Mouse (Mus musculus): ENCODE measurements at regions not wholly inside any gene's neighbourhood (a gene's known extent, or its start where the extent isn't known, plus 50 kb on each side); places are given as distances from the start of the nearest gene placed in this dataset.

GRCm38 (mm10) chr4:62806786-62807185 is 158.6 kb upstream of the Zfp618 start:
- no peak overlapping the region for H3K4me2 ChIP-seq (replicated peaks; ENCODE audit: low read depth, low read length)
- no peak overlapping the region for H3K9ac ChIP-seq (replicated peaks; ENCODE audit: low read length)
- WGBS = 51% methylated on average over 2 of the region's 2 CpGs
- ATAC-seq (ENCODE audit: low FRiP score, low TSS enrichment) = no peak
- H3K9me3 ChIP-seq (ENCODE audit: low read length) = no peaks in the 10 kb centered on the region
- peaks cover 10% of the 10 kb centered on the region; the same call in 1 of the 2 replicates for H3K4me1 ChIP-seq (ENCODE audit: insufficient read depth, low read length)
- H3K27ac ChIP-seq (ENCODE audit: low read length) = 0 out of 2 replicates have a peak overlapping the region, but pooled peaks have one; percentile 38
- no peaks in the 10 kb centered on the region for H3K36me3 ChIP-seq (ENCODE audit: insufficient read depth, low read length)
- no peak overlapping the region for H3K4me3 ChIP-seq (ENCODE audit: low read length)
- H3K27me3 ChIP-seq (ENCODE audit: insufficient read depth, low read length) = no peaks in the 10 kb centered on the region

- Histone ChIP-seq H3K9ac (replicated peaks; ENCODE audit: low read length) (no peak overlapping the region), H3K4me1 (ENCODE audit: insufficient read depth, low read length) (peaks cover 10% of the 10 kb centered on the region; the same call in 1 of the 2 replicates), H3K27me3 (ENCODE audit: insufficient read depth, low read length) (no peaks in the 10 kb centered on the region), H3K4me2 (replicated peaks; ENCODE audit: low read depth, low read length) (no peak overlapping the region), H3K4me3 (ENCODE audit: low read length) (no peak overlapping the region), H3K9me3 (ENCODE audit: low read length) (no peaks in the 10 kb centered on the region), H3K27ac (ENCODE audit: low read length) (no peak overlapping the region), H3K36me3 (ENCODE audit: insufficient read depth, low read length) (no peaks in the 10 kb centered on the region)
- WGBS = 80% methylated on average over 11 of the region's 12 CpGs
- no peak for ATAC-seq (ENCODE audit: low FRiP score, low TSS enrichment)
These were observed 157.3 kb upstream of the Zfp618 start for GRCm38 (mm10) chr4:62807926-62808552.

GRCm38 (mm10) chr4:62808553-62808950 is 156.8 kb upstream of the Zfp618 start:
- H3K36me3 ChIP-seq (ENCODE audit: insufficient read depth, low read length) = no peaks in the 10 kb centered on the region
- no peak overlapping the region for H3K4me2 ChIP-seq (replicated peaks; ENCODE audit: low read depth, low read length)
- H3K4me3 ChIP-seq (ENCODE audit: low read length) = no peak overlapping the region
- H3K9ac ChIP-seq (replicated peaks; ENCODE audit: low read length) = no peak overlapping the region
- H3K4me1 ChIP-seq (ENCODE audit: insufficient read depth, low read length) = peaks cover 10% of the 10 kb centered on the region; the same call in 1 of the 2 replicates
- no peaks in the 10 kb centered on the region for H3K27me3 ChIP-seq (ENCODE audit: insufficient read depth, low read length)
- no peak for ATAC-seq (ENCODE audit: low FRiP score, low TSS enrichment)
- H3K9me3 ChIP-seq (ENCODE audit: low read length) = no peaks in the 10 kb centered on the region
- WGBS = 97% methylated on average over 12 of the region's 12 CpGs
- no peak overlapping the region for H3K27ac ChIP-seq (ENCODE audit: low read length)

DNA sequence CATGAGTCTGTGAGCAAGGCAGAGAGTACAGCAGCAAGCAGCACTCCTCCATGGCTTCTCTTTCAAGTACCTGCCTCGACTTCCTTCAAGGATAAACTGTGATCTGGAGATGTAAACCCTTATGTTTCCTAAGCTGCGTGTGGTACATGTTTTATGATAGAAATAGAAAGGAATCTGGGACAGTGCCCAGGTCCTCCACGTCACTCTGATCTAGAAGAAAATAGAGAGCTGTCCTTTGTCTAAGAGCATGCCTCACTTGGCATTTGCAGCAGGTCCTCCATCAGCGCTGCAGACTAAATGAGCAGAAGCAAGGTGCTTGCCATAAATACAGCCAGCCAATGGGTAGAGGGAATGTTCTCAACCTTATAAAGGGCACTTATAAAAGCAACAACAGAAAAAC is 156.3 kb upstream of the Zfp618 start:
- H3K4me2 ChIP-seq (replicated peaks; ENCODE audit: low read depth, low read length) = no peak overlapping the region
- 80% methylated on average over 4 of the region's 4 CpGs for WGBS
- no peak overlapping the region for H3K27ac ChIP-seq (ENCODE audit: low read length)
- peaks cover 10% of the 10 kb centered on the region; the same call in 1 of the 2 replicates for H3K4me1 ChIP-seq (ENCODE audit: insufficient read depth, low read length)
- no peaks in the 10 kb centered on the region for H3K36me3 ChIP-seq (ENCODE audit: insufficient read depth, low read length)
- no peak overlapping the region for H3K4me3 ChIP-seq (ENCODE audit: low read length)
- H3K9ac ChIP-seq (replicated peaks; ENCODE audit: low read length) = no peak overlapping the region
- ATAC-seq (ENCODE audit: low FRiP score, low TSS enrichment) = no peak
- H3K27me3 ChIP-seq (ENCODE audit: insufficient read depth, low read length) = no peaks in the 10 kb centered on the region
- H3K9me3 ChIP-seq (ENCODE audit: low read length) = no peaks in the 10 kb centered on the region

GRCm38 (mm10) chr4:62819889-62820288 is 145.5 kb upstream of the Zfp618 start:
- Histone ChIP-seq H3K4me2 (replicated peaks; ENCODE audit: low read depth, low read length) (no peak overlapping the region), H3K9ac (replicated peaks; ENCODE audit: low read length) (no peak overlapping the region), H3K36me3 (ENCODE audit: insufficient read depth, low read length) (no peaks in the 10 kb centered on the region), H3K4me3 (ENCODE audit: low read length) (no peak overlapping the region), H3K4me1 (ENCODE audit: insufficient read depth, low read length) (no peaks in the 10 kb centered on the region), H3K9me3 (ENCODE audit: low read length) (peaks cover 3% of the 10 kb centered on the region; the same call in 1 of the 2 replicates), H3K27me3 (ENCODE audit: insufficient read depth, low read length) (no peaks in the 10 kb centered on the region), H3K27ac (ENCODE audit: low read length) (no peak overlapping the region)
- WGBS = 93% methylated on average over 2 of the region's 2 CpGs
- no peak for ATAC-seq (ENCODE audit: low FRiP score, low TSS enrichment)

DNA sequence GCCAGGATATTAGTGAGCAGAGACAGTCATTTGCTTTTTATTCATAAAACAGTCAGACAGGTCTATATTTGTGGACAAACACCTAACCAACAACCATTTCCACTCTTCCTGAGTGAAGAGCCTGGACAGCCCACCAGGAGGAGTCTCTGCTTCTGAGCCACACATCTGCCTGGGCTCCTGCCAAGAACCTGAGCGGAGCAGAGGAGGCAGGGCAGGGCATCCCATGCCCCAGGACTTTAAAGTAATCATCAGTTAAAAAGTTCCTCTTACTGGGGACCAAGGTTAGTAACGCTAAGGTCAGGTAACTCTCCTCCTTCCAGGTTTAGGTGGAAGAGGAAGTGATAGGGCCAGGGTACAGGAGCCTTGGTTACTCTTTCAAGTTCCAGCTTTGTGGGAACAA is 144.1 kb upstream of the Zfp618 start:
- no peak overlapping the region for H3K4me2 ChIP-seq (replicated peaks; ENCODE audit: low read depth, low read length)
- no peaks in the 10 kb centered on the region for H3K27me3 ChIP-seq (ENCODE audit: insufficient read depth, low read length)
- no peaks in the 10 kb centered on the region for H3K4me1 ChIP-seq (ENCODE audit: insufficient read depth, low read length)
- WGBS = 52% methylated on average over 2 of the region's 2 CpGs
- ATAC-seq (ENCODE audit: low FRiP score, low TSS enrichment) = no peak
- H3K36me3 ChIP-seq (ENCODE audit: insufficient read depth, low read length) = no peaks in the 10 kb centered on the region
- H3K27ac ChIP-seq (ENCODE audit: low read length) = no peak overlapping the region
- no peak overlapping the region for H3K4me3 ChIP-seq (ENCODE audit: low read length)
- H3K9ac ChIP-seq (replicated peaks; ENCODE audit: low read length) = no peak overlapping the region
- H3K9me3 ChIP-seq (ENCODE audit: low read length) = peaks cover 3% of the 10 kb centered on the region; the same call in 1 of the 2 replicates

DNA sequence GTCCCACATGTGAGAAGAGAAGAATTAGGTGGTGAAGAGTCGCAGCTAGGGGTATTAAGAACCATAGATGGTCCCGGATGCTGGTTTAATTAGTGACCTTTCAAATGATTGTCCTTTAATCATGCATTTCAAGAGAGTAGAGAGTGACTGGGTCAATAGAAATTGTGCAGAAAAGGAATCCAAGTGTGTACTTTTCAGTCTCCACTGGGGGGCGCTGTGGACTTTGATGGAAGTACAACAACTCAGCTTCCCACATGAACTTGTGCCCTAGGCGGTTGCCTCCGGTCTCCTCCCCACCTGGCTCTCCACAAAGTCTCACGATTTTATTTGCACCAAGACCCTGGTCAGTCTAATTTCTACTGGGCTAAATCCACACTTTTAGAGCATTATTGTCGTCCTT is 142.8 kb upstream of the Zfp618 start:
- Histone ChIP-seq H3K4me1 (ENCODE audit: insufficient read depth, low read length) (no peaks in the 10 kb centered on the region), H3K27me3 (ENCODE audit: insufficient read depth, low read length) (no peaks in the 10 kb centered on the region), H3K27ac (ENCODE audit: low read length) (no peak overlapping the region), H3K4me2 (replicated peaks; ENCODE audit: low read depth, low read length) (no peak overlapping the region), H3K9me3 (ENCODE audit: low read length) (no peaks in the 10 kb centered on the region), H3K36me3 (ENCODE audit: insufficient read depth, low read length) (no peaks in the 10 kb centered on the region), H3K4me3 (ENCODE audit: low read length) (no peak overlapping the region), H3K9ac (replicated peaks; ENCODE audit: low read length) (no peak overlapping the region)
- 35% methylated on average over 7 of the region's 7 CpGs for WGBS
- ATAC-seq (ENCODE audit: low FRiP score, low TSS enrichment) = no peak

GRCm38 (mm10) chr4:62823082-62823481 is 142.3 kb upstream of the Zfp618 start:
- Histone ChIP-seq H3K27me3 (ENCODE audit: insufficient read depth, low read length) (no peaks in the 10 kb centered on the region), H3K9me3 (ENCODE audit: low read length) (no peaks in the 10 kb centered on the region), H3K9ac (replicated peaks; ENCODE audit: low read length) (no peak overlapping the region), H3K4me3 (ENCODE audit: low read length) (no peak overlapping the region), H3K27ac (ENCODE audit: low read length) (no peak overlapping the region), H3K36me3 (ENCODE audit: insufficient read depth, low read length) (no peaks in the 10 kb centered on the region), H3K4me2 (replicated peaks; ENCODE audit: low read depth, low read length) (no peak overlapping the region), H3K4me1 (ENCODE audit: insufficient read depth, low read length) (no peaks in the 10 kb centered on the region)
- no peak for ATAC-seq (ENCODE audit: low FRiP score, low TSS enrichment)
- WGBS = 70% methylated on average over 7 of the region's 7 CpGs

- Histone ChIP-seq H3K4me2 (replicated peaks; ENCODE audit: low read depth, low read length) (no peak overlapping the region), H3K36me3 (ENCODE audit: insufficient read depth, low read length) (no peaks in the 10 kb centered on the region), H3K4me3 (ENCODE audit: low read length) (no peak overlapping the region), H3K27ac (ENCODE audit: low read length) (no peak overlapping the region), H3K4me1 (ENCODE audit: insufficient read depth, low read length) (no peaks in the 10 kb centered on the region), H3K9me3 (ENCODE audit: low read length) (no peaks in the 10 kb centered on the region), H3K27me3 (ENCODE audit: insufficient read depth, low read length) (no peaks in the 10 kb centered on the region), H3K9ac (replicated peaks; ENCODE audit: low read length) (no peak overlapping the region)
- ATAC-seq (ENCODE audit: low FRiP score, low TSS enrichment) = no peak
- 49% methylated on average over 9 of the region's 9 CpGs for WGBS
These were observed 141.7 kb upstream of the Zfp618 start for GRCm38 (mm10) chr4:62823555-62824250.

DNA sequence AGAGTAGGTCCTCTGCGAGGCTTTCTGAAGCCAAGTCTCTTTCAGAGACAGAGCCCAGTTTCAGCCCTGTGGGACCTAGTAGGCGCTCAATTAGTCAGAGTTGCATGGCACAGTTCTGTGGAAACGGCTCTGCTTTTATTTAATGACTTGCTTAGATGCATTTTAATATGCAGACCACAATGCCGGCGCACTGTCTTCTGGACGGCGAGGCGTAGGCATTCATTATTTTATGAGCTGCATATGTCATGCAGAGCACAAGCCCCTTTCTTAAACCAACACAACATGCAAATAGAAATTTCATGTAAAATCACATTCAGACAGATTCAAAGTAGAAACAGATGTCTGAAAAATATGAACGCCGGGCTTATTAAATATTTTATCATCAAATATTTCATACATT is 140.8 kb upstream of the Zfp618 start:
- no peak for ATAC-seq (ENCODE audit: low FRiP score, low TSS enrichment)
- Histone ChIP-seq H3K4me1 (ENCODE audit: insufficient read depth, low read length) (no peaks in the 10 kb centered on the region), H3K9me3 (ENCODE audit: low read length) (no peaks in the 10 kb centered on the region), H3K36me3 (ENCODE audit: insufficient read depth, low read length) (no peaks in the 10 kb centered on the region), H3K9ac (replicated peaks; ENCODE audit: low read length) (no peak overlapping the region), H3K4me3 (ENCODE audit: low read length) (no peak overlapping the region), H3K27me3 (ENCODE audit: insufficient read depth, low read length) (no peaks in the 10 kb centered on the region), H3K4me2 (replicated peaks; ENCODE audit: low read depth, low read length) (no peak overlapping the region), H3K27ac (ENCODE audit: low read length) (no peak overlapping the region)
- WGBS = 85% methylated on average over 10 of the region's 10 CpGs

Measured in kidney, embryonic 16.5 days (tissue).